Mouse (Mus musculus) embryonic stem cell, embryonic (primary cell): ENCODE data around the gene Gm10340.
"Not testable (repeated sequence)": the region's sequence is repeated elsewhere in the genome, so short reads cannot be mapped to it uniquely, and the experiment has no call there.

Source experiments
- CTCF ChIA-PET, 4 experiments: fragments of 300-600 bp in 2 of 4; fragments of 350-600 bp in 2 of 4; sonication (Branson Sonifier 250); formaldehyde crosslinking; loops; one replicate each; lab custom pipeline; 2022; ENCODE audit warnings: inconsistent platforms in 2 of 4; lab: Charles Lee
- POLR2A ChIA-PET, 4 experiments: fragments of 300-600 bp in 2 of 4; fragments of 350-600 bp in 2 of 4; sonication (Branson Sonifier 250); formaldehyde crosslinking; loops; one replicate each; lab custom pipeline; 2022; ENCODE audit warnings: antibody characterized with exemption in 4 of 4, inconsistent platforms in 1 of 4; lab: Charles Lee

The Gm10340 gene

DNA sequence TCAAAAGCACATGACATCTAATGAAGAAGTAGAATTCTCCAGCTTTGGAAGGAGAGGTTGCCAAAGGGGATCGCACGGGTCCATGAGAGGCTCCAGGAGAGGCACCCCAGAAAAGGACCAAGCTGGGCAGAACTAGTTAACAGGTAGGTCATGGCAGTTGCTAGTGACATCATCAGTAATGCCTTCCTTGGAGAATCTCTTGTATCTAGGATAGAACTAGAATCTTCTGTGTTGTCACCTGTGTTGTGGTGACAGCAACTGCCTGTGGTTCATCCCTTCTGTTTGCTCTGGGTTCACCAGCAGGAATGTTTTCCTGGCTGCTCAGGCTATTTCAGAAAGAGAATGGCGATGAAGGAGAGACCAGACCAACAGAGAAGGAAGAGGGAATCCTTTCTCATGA, at the start of gene Gm10340:
Gene Gm10340, plus strand, starts transcription at position 301 of the 400 bp plus-strand sequence.
- POLR2A ChIA-PET, CTCF ChIA-PET: not testable (repeated sequence)

DNA sequence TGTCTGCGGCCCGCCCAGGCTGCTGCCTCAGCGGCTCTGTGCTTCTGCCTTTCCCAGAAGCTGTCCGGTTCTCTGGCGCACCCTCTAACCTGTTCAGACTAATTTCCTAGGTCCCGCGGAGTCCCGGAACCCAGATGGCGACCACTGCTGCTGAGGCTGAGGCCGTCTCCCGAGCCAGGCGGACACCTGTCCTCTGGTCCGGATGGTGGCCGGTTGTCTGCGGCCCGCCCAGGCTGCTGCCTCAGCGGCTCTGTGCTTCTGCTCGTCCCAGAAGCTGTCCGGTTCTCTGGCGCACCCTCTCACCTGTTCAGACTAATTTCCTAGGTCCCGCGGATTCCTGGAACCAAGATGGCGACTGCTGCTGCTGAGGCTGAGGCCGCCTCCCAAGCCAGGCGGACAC, 17.7 kb upstream of the Gm10340 start:
- POLR2A ChIA-PET, CTCF ChIA-PET: not testable (repeated sequence)

DNA sequence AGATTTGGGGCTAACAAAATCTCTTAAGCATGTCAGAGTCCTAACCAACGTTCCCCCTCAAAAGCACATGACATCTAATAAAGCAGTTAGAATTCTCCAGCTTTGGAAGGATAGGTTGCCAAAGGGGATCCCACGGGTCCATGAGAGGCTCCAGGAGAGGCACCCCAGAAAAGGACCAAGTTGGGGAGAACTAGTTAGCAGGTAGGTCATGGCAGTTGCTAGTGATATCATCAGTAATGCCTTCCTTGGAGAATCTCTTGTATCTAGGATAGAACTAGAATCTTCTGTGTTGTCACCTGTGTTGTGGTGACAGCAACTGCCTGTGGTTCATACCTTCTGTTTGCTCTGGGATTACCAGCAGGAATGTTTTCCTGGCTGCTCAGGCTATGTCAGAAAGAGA, 54.2 kb downstream of the Gm10340 start, which contains the start of gene Gm5795:
Gene Gm5795, plus strand, starts transcription at position 301 of the 400 bp plus-strand sequence.
- POLR2A ChIA-PET, CTCF ChIA-PET: not testable (repeated sequence)
